Mouse (Mus musculus): ENCODE measurements around the gene Ap1ar. TPM values are rescaled to one million over a fixed set of nuclear protein-coding genes. Genes with fewer than 3 reads are reported as not detected.

Gene Ap1ar
- polyA plus RNA-seq, 1 experiment from 2014 or later = 42.2 TPM

DNA sequence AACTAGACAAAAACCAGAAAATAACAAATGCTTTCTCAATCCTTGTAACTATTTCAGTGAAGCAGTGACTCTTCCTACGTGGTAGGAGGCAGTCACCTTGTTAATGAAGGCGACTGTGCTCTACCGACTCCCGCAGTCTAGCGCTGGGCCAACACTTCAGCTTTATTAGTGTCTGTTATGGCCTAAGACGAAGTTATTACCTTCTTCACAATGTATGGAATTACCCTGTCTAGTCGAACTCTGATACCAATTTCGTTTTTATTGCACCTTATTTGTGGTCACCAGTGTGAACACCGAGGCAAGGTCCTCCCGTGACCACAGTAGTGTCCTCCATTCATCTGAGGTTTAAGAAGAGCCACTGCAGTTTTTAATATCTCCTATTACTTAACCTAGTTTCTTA lies 7.1 kb downstream of the Ap1ar start:
- H3K9me3 ChIP-seq (replicated peaks; ENCODE audit: control insufficient read depth, low read length) = no peaks in the 10 kb centered on the region
- H3K4me3 ChIP-seq (replicated peaks; ENCODE audit: low read length) = no peak overlapping the region
- no peak overlapping the region for H3K9ac ChIP-seq (ENCODE audit: low read length)
- no peak for ATAC-seq (ENCODE audit: insufficient read depth, low FRiP score)
- H3K27ac ChIP-seq (ENCODE audit: low read length) = no peak overlapping the region
- H3K4me1 ChIP-seq (ENCODE audit: control insufficient read depth, insufficient read depth, low read length) = peaks cover 16% of the 10 kb centered on the region; the same call in 1 of the 2 replicates
- H3K27me3 ChIP-seq (ENCODE audit: control insufficient read depth, insufficient read depth, low read length) = no peaks in the 10 kb centered on the region
- no peak overlapping the region for H3K4me2 ChIP-seq (ENCODE audit: low read depth, low read length)
- H3K36me3 ChIP-seq (ENCODE audit: control insufficient read depth, insufficient read depth, low read length) = no peaks in the 10 kb centered on the region
- WGBS = 89% methylated on average over 10 of the region's 10 CpGs

DNA sequence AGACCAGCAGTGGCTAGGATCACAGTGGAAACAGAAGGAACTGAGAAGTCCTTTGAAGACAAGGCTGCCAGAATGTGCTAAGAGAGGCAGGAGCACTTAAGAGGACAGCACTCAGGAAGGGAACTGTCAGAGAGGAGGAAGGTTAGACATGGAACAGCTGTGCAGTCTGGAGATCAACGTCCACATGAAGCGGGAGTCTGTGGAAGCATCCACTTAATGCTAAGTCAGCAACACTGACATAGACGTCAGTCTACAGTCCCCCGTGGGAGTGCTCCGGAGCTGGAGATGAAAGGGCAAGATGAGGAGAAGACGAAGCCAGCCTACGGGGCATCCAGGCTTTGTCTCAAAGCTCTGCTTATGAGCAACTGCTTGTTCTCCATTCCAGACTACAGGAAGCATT lies 10.2 kb downstream of the Ap1ar start:
- peak; percentile 80 for ATAC-seq (ENCODE audit: insufficient read depth, low FRiP score)

DNA sequence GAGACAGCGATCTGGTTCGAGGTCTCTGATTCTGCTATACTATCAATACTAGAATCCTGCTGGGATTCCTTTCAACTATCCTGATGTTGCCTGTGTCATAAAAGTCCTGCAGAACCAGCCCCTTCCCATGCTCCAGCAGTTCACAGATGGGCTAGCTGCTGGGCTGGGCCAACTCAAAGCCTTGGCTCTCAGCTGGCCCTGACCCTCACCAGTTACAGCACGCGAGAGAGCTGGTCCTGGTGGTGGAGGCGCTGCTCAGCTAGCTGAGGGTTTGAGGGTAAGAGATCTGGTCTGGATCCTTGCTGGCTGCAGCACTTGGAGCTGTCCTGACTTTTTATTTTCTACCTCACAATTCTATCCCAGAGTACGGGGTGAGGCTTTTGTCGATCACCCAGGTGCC lies 10.8 kb downstream of the Ap1ar start:
- WGBS = 68% methylated on average over 7 of the region's 7 CpGs
- peak overlapping the region; percentile 12 for H3K27ac ChIP-seq (ENCODE audit: low read length)
- H3K4me3 ChIP-seq (replicated peaks; ENCODE audit: low read length) = no peak overlapping the region
- H3K4me1 ChIP-seq (ENCODE audit: control insufficient read depth, insufficient read depth, low read length) = peaks cover 22% of the 10 kb centered on the region; the same call in 1 of the 2 replicates
- H3K9ac ChIP-seq (ENCODE audit: low read length) = no peak overlapping the region
- H3K27me3 ChIP-seq (ENCODE audit: control insufficient read depth, insufficient read depth, low read length) = no peaks in the 10 kb centered on the region
- 0 out of 2 replicates have a peak, but pooled peaks cover 2% of the 10 kb centered on the region for H3K36me3 ChIP-seq (ENCODE audit: control insufficient read depth, insufficient read depth, low read length)
- ATAC-seq (ENCODE audit: insufficient read depth, low FRiP score) = no peak
- no peak overlapping the region for H3K4me2 ChIP-seq (ENCODE audit: low read depth, low read length)
- H3K9me3 ChIP-seq (replicated peaks; ENCODE audit: control insufficient read depth, low read length) = no peaks in the 10 kb centered on the region

More for the DNA sequence above, 10.2 kb downstream of the Ap1ar start:
- no peaks in the 10 kb centered on the region for H3K36me3 ChIP-seq (ENCODE audit: control insufficient read depth, insufficient read depth, low read length)
- no peak overlapping the region for H3K4me3 ChIP-seq (replicated peaks; ENCODE audit: low read length)
- H3K4me1 ChIP-seq (ENCODE audit: control insufficient read depth, insufficient read depth, low read length) = peaks cover 22% of the 10 kb centered on the region; the same call in 1 of the 2 replicates
- H3K4me2 ChIP-seq (ENCODE audit: low read depth, low read length) = 0 out of 2 replicates have a peak overlapping the region, but pooled peaks have one; percentile 0
- WGBS = 25% methylated on average over 7 of the region's 7 CpGs
- peak overlapping the region; percentile 12 for H3K27ac ChIP-seq (ENCODE audit: low read length)
- no peaks in the 10 kb centered on the region for H3K9me3 ChIP-seq (replicated peaks; ENCODE audit: control insufficient read depth, low read length)
- no peak overlapping the region for H3K9ac ChIP-seq (ENCODE audit: low read length)
- H3K27me3 ChIP-seq (ENCODE audit: control insufficient read depth, insufficient read depth, low read length) = no peaks in the 10 kb centered on the region

DNA sequence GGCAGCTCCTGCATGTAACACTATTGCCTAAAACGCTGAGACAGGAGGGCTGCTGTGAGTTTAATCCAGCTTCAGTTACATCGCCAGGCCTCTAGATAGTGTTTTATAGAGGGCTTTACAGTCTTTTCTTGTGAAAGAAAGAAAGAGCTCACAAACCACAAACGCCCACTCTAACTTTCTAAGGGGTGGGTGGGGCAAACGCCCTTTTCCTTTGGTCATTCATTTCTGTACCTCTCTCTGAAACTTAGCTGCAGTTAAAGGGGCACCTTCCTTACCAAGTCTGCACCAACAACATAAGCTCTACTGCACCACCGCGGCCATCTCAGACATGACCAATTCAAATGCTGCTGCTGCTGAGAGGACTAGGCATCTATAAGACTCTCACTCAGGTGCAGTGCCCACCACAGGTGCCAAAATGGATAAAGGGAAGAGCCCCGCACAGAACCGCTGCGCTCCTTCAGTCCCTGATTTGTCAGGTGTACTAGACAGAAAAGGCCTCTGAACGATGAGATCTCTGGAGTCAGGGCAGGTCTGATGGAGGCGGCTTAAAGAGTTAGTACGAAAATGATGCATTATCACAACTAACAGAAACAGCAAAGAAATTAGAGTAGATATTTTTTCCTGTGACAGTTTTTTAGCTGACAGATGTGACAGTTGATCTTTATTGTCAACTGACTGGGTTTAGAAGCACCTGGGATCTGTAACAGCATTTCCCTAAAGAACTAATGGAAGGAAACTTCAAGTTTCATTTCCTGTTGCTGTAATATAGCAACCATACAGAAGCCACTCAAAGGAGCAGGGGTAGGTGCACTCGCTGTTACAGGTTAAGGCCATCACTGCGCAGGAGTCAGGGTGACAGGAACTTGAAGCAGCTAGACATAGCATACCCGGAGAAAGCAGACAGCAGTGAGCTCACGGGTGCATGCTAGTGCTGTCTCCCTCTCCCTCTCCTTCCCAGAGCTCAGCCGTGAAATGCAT lies 13.1 kb downstream of the Ap1ar start:
- 0 out of 2 replicates have a peak, but pooled peaks have one; percentile 13 for ATAC-seq (ENCODE audit: insufficient read depth, low FRiP score)
- no peak overlapping the region for H3K4me2 ChIP-seq (ENCODE audit: low read depth, low read length)
- H3K9ac ChIP-seq (ENCODE audit: low read length) = no peak overlapping the region
- 81% methylated on average over 17 of the region's 17 CpGs for WGBS
- no peaks in the 10 kb centered on the region for H3K9me3 ChIP-seq (replicated peaks; ENCODE audit: control insufficient read depth, low read length)
- no peak overlapping the region for H3K4me3 ChIP-seq (replicated peaks; ENCODE audit: low read length)
- H3K27ac ChIP-seq (ENCODE audit: low read length) = no peak overlapping the region
- 0 out of 2 replicates have a peak, but pooled peaks cover 3% of the 10 kb centered on the region for H3K36me3 ChIP-seq (ENCODE audit: control insufficient read depth, insufficient read depth, low read length)
- H3K4me1 ChIP-seq (ENCODE audit: control insufficient read depth, insufficient read depth, low read length) = peaks cover 22% of the 10 kb centered on the region; the same call in 1 of the 2 replicates
- H3K27me3 ChIP-seq (ENCODE audit: control insufficient read depth, insufficient read depth, low read length) = no peaks in the 10 kb centered on the region

DNA sequence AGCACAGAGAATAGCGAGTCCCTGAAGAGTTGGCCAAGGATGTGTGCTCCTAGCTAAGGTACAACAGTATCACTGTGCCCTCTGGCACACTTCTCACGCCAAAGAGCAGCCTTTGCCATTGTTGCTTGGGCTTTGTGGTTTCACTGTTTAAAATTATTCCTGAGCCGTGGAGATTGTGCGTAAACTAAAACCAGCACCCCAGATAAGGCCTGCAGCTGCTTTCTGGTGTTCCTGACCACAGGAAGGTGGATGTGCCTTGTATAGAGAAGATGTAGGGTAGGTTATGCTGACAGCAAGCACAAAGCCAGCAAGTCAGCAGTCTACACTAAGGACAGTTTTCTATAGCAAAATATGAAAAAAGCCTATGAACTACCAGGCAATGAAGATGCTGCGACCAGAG lies 16.1 kb downstream of the Ap1ar start:
- H3K4me2 ChIP-seq (ENCODE audit: low read depth, low read length) = no peak overlapping the region
- no peak overlapping the region for H3K9ac ChIP-seq (ENCODE audit: low read length)
- H3K9me3 ChIP-seq (replicated peaks; ENCODE audit: control insufficient read depth, low read length) = no peaks in the 10 kb centered on the region
- 69% methylated on average over 5 of the region's 5 CpGs for WGBS
- peaks cover 3% of the 10 kb centered on the region; the same call in 1 of the 2 replicates for H3K36me3 ChIP-seq (ENCODE audit: control insufficient read depth, insufficient read depth, low read length)
- no peak overlapping the region for H3K4me3 ChIP-seq (replicated peaks; ENCODE audit: low read length)
- H3K27ac ChIP-seq (ENCODE audit: low read length) = no peak overlapping the region
- H3K4me1 ChIP-seq (ENCODE audit: control insufficient read depth, insufficient read depth, low read length) = 0 out of 2 replicates have a peak, but pooled peaks cover 11% of the 10 kb centered on the region
- no peaks in the 10 kb centered on the region for H3K27me3 ChIP-seq (ENCODE audit: control insufficient read depth, insufficient read depth, low read length)
- no peak for ATAC-seq (ENCODE audit: insufficient read depth, low FRiP score)

DNA sequence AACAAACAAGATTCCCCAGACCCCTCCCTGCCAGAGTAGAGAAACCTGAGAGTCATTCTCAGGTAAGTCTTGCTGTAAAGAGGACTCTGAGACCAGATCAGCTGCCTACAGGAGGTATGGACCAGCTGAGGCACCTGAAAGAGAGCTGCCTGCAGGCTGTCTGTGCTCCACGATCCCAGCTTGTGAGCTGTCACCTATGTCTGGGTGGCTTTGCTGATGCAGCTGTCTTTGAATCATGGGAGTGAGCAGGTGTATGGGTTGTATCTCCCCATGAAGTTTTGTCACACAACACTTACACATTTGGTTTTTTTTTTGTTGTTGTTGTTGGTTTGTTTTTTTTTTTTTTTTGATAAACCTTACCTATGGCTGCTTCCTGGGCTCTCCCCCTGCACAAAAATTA lies 16.9 kb downstream of the Ap1ar start:
- Histone ChIP-seq H3K27ac (ENCODE audit: low read length) (no peak overlapping the region), H3K9ac (ENCODE audit: low read length) (no peak overlapping the region), H3K4me3 (replicated peaks; ENCODE audit: low read length) (no peak overlapping the region), H3K4me2 (ENCODE audit: low read depth, low read length) (no peak overlapping the region), H3K36me3 (ENCODE audit: control insufficient read depth, insufficient read depth, low read length) (peaks cover 3% of the 10 kb centered on the region; the same call in 1 of the 2 replicates), H3K9me3 (replicated peaks; ENCODE audit: control insufficient read depth, low read length) (no peaks in the 10 kb centered on the region), H3K27me3 (ENCODE audit: control insufficient read depth, insufficient read depth, low read length) (no peaks in the 10 kb centered on the region), H3K4me1 (ENCODE audit: control insufficient read depth, insufficient read depth, low read length) (0 out of 2 replicates have a peak, but pooled peaks cover 8% of the 10 kb centered on the region)
- no peak for ATAC-seq (ENCODE audit: insufficient read depth, low FRiP score)
- 83% methylated on average over 1 of the region's 1 CpGs for WGBS

DNA sequence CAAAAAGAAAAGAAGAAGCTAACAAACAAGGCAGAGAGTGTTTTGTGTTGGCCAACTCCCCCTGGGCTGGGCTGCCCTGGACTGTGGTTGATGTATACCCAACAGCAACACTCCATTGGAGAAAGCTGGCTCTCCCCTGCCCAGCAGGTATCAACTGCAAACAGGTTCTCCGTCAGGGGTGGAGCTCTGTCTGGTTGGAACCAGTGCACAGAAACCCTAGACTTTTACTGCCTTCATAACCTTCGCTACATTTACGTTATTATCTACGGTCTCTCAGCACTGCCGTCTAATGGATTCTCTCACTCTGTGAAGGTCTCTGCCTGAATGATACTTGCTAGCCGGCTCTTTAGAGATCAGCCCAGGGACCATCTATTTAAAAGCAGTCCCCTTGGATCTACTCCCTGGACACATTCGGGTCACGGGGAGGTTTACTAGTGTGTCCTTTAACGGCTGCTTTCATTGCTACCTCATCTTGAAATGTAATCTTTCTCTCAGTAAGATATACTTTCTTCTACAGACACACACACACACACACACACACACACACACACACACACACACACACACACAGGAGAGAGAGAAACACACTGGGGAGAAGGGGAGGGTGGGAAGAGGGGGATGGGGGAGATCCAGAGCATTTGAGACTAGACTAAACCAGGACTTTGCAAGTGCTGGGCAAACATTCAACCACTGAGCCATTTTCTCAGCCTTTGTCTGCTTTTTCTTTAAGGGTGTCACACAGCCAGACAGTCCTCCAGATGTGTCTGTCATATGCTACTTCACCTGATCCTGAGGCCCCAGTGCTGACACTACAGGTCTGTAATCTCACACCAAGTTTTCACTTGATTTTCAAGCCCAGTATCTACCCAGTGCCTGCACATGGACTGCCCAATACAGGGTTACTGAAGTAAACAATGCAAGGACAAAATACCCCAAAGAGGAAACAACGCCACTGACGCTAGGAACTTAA lies 18.3 kb downstream of the Ap1ar start:
- Histone ChIP-seq H3K4me2 (ENCODE audit: low read depth, low read length) (no peak overlapping the region), H3K4me3 (replicated peaks; ENCODE audit: low read length) (no peak overlapping the region), H3K4me1 (ENCODE audit: control insufficient read depth, insufficient read depth, low read length) (no peaks in the 10 kb centered on the region), H3K36me3 (ENCODE audit: control insufficient read depth, insufficient read depth, low read length) (peaks cover 3% of the 10 kb centered on the region; the same call in 1 of the 2 replicates), H3K9ac (ENCODE audit: low read length) (no peak overlapping the region), H3K9me3 (replicated peaks; ENCODE audit: control insufficient read depth, low read length) (no peaks in the 10 kb centered on the region), H3K27me3 (ENCODE audit: control insufficient read depth, insufficient read depth, low read length) (no peaks in the 10 kb centered on the region), H3K27ac (ENCODE audit: low read length) (no peak overlapping the region)
- 60% methylated on average over 11 of the region's 11 CpGs for WGBS
- ATAC-seq (ENCODE audit: insufficient read depth, low FRiP score) = 0 out of 2 replicates have a peak, but pooled peaks have one; percentile 21

DNA sequence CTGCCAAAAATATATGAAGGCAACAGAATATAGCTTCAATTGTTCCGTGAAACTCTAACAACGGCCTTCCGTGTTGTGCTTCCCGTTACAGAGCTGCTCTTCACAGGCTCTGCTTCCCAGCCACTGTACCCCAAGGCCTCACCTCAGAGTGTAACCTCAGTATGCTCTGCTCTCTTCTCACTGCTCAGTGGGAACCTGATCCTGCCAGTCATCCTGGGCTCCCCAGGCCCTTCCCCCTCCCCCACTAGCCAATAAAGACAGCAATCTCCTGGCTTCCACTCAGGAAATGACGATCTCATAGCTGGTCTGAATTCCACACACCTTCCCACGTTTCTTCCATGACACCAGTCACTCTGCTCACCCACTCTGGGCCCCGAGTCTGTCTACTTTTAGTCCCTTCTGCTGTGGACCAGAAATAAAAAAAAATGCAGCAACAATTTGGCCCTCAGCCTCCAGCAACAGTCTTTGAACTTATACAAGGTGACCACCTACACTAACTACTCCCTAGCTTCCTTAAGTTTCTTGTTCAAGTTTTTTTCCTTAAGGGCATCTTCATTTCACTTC lies 20.1 kb downstream of the Ap1ar start:
- no peak for ATAC-seq (ENCODE audit: insufficient read depth, low FRiP score)
- H3K36me3 ChIP-seq (ENCODE audit: control insufficient read depth, insufficient read depth, low read length) = peaks cover 3% of the 10 kb centered on the region; the same call in 1 of the 2 replicates
- H3K4me2 ChIP-seq (ENCODE audit: low read depth, low read length) = no peak overlapping the region
- H3K27ac ChIP-seq (ENCODE audit: low read length) = no peak overlapping the region
- H3K27me3 ChIP-seq (ENCODE audit: control insufficient read depth, insufficient read depth, low read length) = no peaks in the 10 kb centered on the region
- H3K4me1 ChIP-seq (ENCODE audit: control insufficient read depth, insufficient read depth, low read length) = no peaks in the 10 kb centered on the region
- no peak overlapping the region for H3K4me3 ChIP-seq (replicated peaks; ENCODE audit: low read length)
- WGBS = 78% methylated on average over 7 of the region's 7 CpGs
- no peak overlapping the region for H3K9ac ChIP-seq (ENCODE audit: low read length)
- no peaks in the 10 kb centered on the region for H3K9me3 ChIP-seq (replicated peaks; ENCODE audit: control insufficient read depth, low read length)
